Mouse (Mus musculus) G1E-ER4 (cell line): ENCODE results near the gene Dhrs7b. TPM values are rescaled to one million over a fixed set of nuclear protein-coding genes. Genes with fewer than 3 reads are reported as not detected.

Experiments
- GATA1 ChIP-seq: IDR thresholded peaks from one replicate; pipeline ENCODE4 v1.8.0; 2012; ENCODE audit warnings: low read length, inconsistent platforms
- polyA plus RNA-seq: library from polyadenylated mRNA; stranded (reverse); fragments of >175 nt; gene quantifications from 2 replicates; pipeline ENCODE4 v1.2.3, GENCODE M21; 2012

Dhrs7b gene
- polyA plus RNA-seq, 1 experiment: 2.5 TPM

DNA sequence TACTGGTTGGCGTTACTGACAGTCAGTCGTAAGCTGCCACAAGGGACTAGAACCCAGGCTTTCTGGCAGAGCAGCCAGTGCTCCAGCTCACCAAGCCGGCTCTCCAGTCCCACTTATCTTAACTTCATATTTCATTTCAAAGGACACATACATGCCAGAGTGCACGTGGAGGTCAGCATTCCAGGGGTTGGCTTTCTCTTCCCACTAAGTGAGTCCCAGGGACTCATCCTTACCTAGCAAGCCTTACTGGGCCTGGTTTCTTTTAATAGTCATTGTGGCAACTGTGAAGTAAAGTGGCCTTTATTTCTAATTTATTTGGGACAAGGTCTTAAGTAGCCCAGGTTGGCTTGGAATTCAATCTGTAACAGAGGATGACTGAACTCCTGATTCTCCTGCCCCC, 41.0 kb downstream of the Dhrs7b start:
- TF ChIP-seq GATA1: no peak

DNA sequence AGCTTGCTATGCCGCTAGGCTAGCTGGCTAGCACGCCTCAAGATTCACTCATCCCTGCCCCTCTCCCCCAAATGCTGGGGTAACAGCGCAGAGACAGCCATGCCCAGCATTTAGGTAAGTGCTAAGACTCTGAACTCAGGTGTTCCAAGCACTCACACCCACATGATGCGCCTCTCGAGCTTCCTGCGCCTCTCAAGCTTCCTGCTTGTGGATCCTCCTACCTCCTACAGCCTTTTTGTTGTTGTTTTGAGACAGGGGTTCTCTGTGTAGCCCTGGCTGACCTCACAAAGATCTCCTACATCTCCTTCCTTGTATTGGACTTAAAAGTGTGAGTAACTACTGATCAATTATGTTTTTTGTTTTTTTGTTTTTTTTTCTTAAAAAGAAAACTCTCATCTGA, 42.7 kb downstream of the Dhrs7b start:
- no peak for TF ChIP-seq GATA1

DNA sequence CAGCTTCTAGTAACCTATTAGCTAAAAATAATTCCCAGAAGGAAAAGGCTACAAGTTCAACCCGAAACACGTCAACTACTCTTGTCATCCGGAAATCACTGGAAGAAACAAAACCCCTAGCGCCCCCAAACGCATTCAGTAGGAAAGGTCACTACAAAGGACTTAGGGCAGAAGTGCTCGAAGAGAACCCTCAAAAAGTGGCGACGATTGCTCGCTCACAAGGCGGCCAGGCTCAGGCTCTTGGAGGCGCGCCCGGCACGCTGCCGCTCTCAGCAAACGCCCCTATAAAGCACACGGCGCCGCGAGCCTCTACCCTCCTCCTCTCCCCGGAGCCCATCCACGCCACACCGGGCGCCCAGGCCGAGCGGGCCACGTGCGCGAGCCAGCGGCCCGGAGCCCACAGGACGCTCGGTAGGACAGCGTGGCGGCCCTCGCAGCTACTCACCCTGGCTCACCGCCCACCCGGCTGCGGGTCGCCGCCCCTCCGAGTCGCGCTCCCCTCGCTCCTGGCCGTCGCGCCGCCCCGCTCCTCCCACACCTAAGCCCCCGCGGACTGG, 47.7 kb downstream of the Dhrs7b start:
- no peak for TF ChIP-seq GATA1

DNA sequence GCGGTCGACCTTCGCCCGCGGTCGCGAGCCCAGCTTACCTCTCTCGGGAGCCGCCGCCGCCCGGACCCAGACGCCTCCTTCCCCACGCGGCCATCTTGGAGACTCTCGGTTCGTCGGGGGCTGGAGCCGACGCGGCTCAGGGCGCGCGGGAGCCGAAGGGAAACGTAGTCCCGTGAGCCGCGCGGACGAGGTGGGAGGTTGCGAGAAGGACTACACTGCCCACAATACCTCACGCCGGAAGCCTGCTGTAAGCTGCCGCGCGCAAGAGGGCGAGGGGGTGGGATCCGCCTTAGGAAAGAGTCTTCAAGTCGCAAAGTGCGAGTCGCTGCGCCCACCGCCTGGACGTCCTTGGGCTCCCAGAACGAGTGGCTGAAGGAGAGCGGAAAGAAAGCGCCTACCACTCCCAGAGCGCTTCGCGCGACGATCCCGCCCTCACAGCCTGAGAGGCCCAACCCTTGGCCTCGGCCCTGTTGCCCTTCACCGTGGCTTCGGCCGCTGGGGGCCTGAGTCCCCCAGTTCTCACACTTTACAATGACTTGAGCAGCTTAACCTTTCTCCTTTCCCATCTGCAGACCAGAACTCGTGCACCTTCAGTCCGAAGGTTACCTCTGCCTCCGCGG, 48.4 kb downstream of the Dhrs7b start, which contains the start of gene Tmem11:
Gene Tmem11, minus strand, starts transcription at position 598 of the 620 bp plus-strand sequence.
- TF ChIP-seq GATA1: no peak

DNA sequence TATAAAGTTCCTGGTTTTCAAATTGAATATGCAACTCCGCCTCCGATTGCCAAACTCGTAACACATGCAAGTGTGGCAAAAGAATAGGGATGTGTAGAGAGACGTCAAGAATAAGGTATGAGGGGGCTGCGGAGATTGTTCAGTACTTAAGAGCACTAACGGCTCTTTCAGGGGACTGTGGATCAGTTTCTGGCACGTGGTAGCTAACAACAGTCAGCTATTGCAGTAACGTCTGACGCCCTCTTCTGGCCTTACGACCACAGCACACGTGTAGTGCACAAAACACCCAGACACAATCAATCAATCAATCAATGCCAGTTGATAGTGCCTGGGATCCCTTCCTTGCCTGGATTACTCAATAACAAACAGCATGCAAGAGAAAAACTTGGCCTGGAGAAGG, 49.0 kb downstream of the Dhrs7b start:
- no peak for TF ChIP-seq GATA1

DNA sequence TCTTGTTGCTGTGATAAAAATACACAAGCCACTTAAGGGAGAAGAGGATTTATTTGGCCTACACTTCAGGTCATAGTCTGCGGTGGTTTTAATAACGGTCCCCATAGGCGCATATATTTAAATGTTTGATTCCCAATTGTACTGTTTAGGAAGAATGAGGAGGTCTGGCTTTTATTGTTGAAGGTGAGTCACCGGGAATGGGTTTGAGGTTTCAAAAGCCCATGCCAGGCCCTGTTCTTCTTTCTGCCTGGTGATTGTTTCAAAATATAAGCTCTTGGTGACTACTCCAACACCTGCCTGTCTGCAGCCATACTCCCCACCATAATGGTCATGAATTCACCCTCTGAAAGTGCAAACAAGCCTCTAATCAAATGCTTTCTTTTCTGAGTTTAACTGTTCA, 50.1 kb downstream of the Dhrs7b start:
- no peak for TF ChIP-seq GATA1

DNA sequence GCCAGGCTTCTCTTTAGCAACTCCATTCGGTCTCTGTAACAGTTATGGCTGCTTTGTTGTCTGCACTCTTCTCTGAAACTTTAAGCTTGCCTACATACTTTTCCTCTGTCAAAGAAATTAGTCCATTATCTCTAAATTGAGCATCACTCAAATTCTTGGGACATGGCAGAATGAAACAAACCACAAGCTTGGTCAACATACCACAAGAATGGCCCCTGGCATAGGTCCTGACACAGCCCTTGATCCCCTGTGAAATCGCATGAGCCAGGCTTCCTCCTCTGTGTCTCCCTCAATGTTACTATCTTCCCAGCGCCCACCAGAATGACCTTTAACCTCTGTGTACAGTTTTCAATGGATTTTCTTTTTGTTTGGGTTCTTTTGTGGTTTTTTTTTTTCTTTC, 52.0 kb downstream of the Dhrs7b start:
- no peak for TF ChIP-seq GATA1

DNA sequence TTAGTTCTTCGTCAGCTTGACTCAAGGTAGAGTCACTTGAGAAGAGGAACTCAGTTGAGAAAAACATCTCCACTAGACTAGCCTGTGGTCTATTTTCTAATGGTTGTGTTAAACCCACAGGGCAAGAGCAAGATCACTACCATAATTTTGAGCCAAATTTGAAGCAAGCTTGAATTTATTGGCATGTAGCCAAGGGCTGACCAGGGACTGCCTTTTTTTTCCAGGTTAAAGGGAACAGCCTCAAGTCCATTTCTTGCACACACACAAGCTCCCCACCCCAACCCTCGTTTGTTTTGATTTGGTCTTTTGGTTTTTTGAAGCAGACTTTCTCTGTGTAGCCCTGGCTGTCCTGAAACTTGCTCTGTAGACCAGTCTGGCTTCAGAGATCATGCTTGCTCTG, 59.4 kb downstream of the Dhrs7b start:
- TF ChIP-seq GATA1: no peak

DNA sequence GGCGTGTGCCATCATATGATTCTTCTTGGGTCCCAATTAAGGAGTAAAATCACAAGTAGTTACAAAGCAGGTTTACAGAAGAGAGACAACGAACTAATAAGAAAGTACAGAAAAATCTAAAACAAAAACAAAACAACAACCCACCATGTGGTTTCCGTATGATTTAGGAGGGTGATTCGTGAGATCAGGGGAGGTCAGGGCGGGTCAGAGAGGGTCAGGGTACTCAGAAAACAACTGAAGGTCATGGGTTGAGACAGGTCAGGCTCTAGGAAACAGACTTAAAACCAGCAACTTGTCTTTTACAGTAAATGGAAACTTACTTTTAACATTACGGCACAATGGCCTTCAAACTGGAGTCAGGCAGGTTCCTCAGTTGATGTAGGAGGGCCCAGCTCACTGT, 59.9 kb downstream of the Dhrs7b start:
- TF ChIP-seq GATA1: no peak

DNA sequence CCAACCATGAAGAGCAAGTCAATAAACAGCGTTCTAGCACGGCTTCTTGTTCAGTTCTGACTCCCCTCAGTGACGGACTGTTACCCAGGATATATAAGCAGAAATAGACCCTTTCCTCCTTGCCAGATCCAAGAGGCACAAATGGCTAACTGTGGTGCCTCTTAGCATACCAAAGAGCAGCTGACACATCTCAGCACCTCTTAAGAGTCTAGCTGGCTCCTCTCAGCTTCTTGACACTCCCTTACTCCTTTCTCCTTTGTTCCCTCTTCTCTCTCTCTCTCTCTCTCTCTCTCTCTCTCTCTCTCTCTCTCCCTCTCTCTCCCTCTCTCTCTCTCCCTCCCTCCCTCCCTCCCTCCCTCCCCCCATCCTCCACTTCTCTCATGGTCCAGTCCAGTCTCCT, 60.3 kb downstream of the Dhrs7b start:
- no peak for TF ChIP-seq GATA1

DNA sequence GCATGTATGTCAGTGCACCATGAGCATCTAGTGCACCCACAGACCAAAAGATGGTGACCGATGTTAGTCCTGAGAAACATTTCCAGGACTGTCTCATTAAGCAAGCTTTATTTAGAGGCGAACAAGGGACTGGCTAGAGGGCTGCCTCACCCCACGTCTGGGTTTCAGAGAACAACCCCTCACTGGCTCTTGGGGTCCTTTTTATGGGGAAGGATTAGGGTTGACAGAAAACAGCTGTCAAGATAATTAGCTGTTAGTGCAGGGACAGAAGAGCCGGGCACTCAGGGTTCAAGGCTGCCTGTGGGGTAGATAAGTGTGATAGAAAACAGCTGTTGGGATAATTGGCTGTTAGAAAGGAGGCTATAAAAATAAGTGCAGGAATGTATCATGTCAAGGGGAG, 65.5 kb downstream of the Dhrs7b start:
- TF ChIP-seq GATA1: no peak

DNA sequence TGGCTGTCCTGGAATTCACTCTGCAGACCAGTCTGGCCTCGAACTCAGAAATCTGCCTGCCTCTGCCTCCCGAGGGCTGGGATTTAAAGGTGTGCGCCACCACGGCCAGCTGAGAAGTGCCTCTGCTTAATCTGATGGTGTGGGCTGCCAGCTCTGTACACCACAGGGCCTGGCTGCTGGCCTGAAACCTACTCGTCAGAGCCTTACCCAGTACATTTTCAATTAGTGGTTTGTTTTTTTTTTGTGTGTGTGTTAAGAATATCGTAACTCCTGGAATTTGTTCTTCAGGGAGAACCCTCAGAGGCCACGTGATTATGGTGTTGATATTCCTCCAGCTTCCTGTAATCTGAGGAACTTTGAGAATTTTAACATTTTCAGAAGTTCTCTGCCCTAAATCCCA, 71.6 kb downstream of the Dhrs7b start:
- no peak for TF ChIP-seq GATA1

DNA sequence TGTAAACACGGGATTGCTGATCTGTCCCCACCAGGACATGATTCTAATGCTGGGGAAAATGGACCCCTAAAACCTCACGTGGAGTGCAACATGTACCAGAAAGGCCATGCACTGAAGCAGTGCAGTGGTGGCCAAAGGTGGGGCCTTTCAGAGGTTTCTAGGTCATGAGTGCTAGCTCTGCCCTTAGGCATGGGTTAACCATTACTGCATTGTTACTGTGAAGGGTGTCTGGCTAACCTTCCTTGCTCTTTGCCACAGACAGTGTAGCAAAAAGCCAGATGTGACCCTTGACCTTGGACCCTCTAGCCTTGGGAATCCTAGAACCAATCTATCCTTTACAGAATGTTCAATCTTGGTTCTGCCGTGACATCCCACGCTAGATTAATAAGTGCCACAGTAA, 72.1 kb downstream of the Dhrs7b start:
- no peak for TF ChIP-seq GATA1

DNA sequence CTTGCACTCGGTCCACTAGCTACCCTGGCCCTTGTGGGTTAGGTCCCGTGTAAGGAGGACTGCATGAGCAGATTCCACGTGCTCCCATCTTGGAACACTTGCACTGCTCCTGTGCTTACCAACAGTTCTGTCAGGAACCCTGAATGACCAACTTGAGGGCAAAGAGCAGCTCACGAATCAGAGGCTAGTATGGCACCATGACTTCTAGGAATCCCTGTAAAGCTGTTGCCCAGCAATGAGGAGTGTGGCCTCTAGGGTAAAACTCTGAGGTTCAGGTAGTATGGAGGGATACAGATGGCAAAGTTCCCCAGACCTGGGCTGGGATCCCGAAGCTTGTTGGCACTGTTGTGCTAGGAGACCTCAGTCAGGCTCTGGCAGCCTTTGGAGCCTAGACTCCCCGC, 73.2 kb downstream of the Dhrs7b start:
- TF ChIP-seq GATA1: no peak

DNA sequence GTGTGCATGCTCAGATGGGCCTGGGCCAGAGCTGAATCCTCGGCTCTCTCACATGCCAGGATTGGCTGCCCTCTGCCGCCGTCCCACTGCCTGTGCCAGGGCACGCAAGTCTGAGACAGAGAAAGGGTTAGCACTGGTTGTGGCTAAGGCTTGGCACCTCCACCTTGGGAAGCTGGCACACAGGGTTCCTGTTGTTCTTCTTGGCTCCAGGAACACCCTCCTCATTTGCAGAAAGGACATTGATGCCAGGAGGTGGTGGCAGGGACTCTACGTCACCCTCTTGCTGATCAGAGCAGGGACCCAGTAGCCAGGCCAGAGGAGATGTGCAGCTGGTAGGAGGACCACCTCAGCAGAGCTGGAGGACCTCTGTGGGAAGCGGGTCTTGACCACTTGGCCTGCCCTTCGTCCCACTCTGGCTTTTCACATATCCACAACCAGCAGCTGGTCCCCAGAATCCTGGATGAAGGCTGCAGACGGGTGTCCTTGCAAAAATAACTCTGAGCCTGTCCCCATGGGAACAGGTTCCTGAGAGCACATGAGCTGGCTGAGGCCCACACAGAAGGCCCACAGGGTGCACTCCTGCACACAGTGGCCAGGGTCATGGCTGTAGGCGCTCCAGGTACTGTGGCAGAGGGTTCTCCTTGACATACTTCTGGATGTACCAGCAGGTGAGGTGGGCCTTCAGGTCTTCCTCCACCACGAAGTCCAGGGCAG, 75.1 kb downstream of the Dhrs7b start:
- TF ChIP-seq GATA1: no peak

DNA sequence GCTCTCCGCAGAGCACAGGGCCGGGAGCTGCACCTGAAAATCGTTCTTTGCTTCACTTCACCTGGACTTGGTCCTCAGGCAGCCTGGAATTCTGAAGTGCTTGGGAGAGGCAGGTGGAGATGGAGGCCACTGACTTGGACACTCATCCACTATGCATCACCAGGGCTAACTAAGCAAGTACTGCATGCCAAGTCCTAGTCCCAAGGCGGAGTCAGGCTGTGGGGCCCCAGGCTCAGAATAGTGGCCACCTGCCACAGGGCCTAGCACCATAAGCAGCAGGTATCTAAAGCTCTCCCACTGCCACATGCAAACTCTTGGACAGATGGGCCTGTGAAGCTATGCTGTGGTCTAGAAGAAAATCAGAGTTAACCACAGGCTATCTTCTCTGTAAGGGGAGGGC, 76.0 kb downstream of the Dhrs7b start:
- no peak for TF ChIP-seq GATA1

DNA sequence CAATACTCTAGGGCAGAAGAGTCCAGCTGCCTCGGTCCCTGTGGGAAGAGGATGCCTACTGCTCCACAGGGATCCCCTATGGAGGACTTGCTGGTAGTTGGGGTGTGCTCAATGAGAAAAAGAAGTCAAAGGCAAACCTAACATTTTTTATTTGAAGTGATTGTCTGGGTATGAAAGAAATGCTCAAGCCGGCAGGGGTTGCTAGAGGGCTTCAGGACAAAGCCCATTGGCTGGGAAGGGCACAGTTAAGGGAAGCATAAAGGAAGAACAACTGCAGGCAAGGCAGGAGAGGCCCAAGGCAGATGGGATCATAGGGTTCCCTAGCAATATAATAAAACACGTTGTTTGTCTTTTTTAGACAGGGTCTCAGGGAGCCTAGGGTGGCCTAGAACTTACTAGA, 77.6 kb downstream of the Dhrs7b start:
- TF ChIP-seq GATA1: no peak
